Mouse (Mus musculus) intestine, embryonic 16.5 days (tissue): ENCODE results near the gene Limk1. TPM values are rescaled to one million over a fixed set of nuclear protein-coding genes. Genes with fewer than 3 reads are reported as not detected.
"Not testable (repeated sequence)": the region's sequence is repeated elsewhere in the genome, so short reads cannot be mapped to it uniquely, and the experiment has no call there.

Source experiments
- ATAC-seq: fragments of 200-750 bp; cut with Nextera tagmentation; 2 replicates; pipeline ENCODE4 v1.8.0; 2017; ENCODE audit warnings: moderate TSS enrichment, moderate library complexity
- H3K27ac ChIP-seq: fragments of 300-500 bp; sonication (generic); 2 replicates; pipeline ENCODE4 v1.5.1; 2014; ENCODE audit warnings: mild to moderate bottlenecking, low read length
- H3K27me3 ChIP-seq: fragments of 300-500 bp; sonication (generic); replicated peaks from 2 replicates; pipeline ENCODE4 v1.6.1; 2014; ENCODE audit warnings: low read length, control low read depth, mixed read lengths; ENCODE audit not compliant: control insufficient read depth, insufficient read depth
- H3K36me3 ChIP-seq: fragments of 300-500 bp; sonication (generic); 2 replicates; pipeline ENCODE4 v1.6.1; 2014; ENCODE audit warnings: low read length, control low read depth; ENCODE audit not compliant: control insufficient read depth, insufficient read depth
- H3K4me1 ChIP-seq: fragments of 300-500 bp; sonication (generic); 2 replicates; pipeline ENCODE4 v1.6.1; 2014; ENCODE audit warnings: low read length, control low read depth, mixed read lengths; ENCODE audit not compliant: control insufficient read depth, insufficient read depth
- H3K4me2 ChIP-seq: fragments of 300-500 bp; sonication (generic); 2 replicates; pipeline ENCODE4 v1.6.1; 2014; ENCODE audit warnings: low read depth, low read length, control low read depth
- H3K4me3 ChIP-seq: fragments of 300-500 bp; sonication (generic); 2 replicates; pipeline ENCODE4 v1.5.1; 2014; ENCODE audit warnings: mild to moderate bottlenecking, low read length
- H3K9ac ChIP-seq: fragments of 300-500 bp; sonication (generic); 2 replicates; pipeline ENCODE4 v1.6.1; 2014; ENCODE audit warnings: low read depth, low read length
- H3K9me3 ChIP-seq: fragments of 300-500 bp; sonication (generic); 2 replicates; pipeline ENCODE4 v1.6.1; 2016; ENCODE audit warnings: low read length, control low read depth; ENCODE audit not compliant: control insufficient read depth
- WGBS: fragments of 180-500 bp; shearing (Covaris S2); extraction: QIAGEN DNeasy Blood & Tissue Kit; methylation state at CpG from one replicate; pipeline ENCODE4 v1.1.7; 2014; 5-methylcytosine and 5-hydroxymethylcytosine counted together
- polyA plus RNA-seq: library from polyadenylated mRNA; unstranded; fragments of >200 nt; fragmentation: Nextera tagmentation; extraction: Ambion mirVana; gene quantifications from 2 replicates; pipeline ENCODE4 v1.2.1, GENCODE M21; 2015

Gene Limk1
- polyA plus RNA-seq, 1 experiment from 2014 or later, result 3.8 TPM

- no peak overlapping the region for H3K9ac ChIP-seq
- no peak overlapping the region for H3K27ac ChIP-seq
- WGBS, result 82% methylated on average over 1 of the region's 1 CpGs
- no peak for ATAC-seq
- H3K4me1 ChIP-seq, result peaks cover 17% of the 10 kb centered on the region
- no peaks in the 10 kb centered on the region for H3K27me3 ChIP-seq
- no peaks in the 10 kb centered on the region for H3K9me3 ChIP-seq
- H3K4me2 ChIP-seq, result no peak overlapping the region
- 0 out of 2 replicates have a peak, but pooled peaks cover 4% of the 10 kb centered on the region for H3K36me3 ChIP-seq
- no peak overlapping the region for H3K4me3 ChIP-seq
These were observed 16.2 kb downstream of the Limk1 start for GRCm38 (mm10) chr5:134672198-134672516.

GRCm38 (mm10) chr5:134671335-134672197, 16.8 kb downstream of the Limk1 start:
- ATAC-seq, result no peak
- H3K9ac ChIP-seq, result no peak overlapping the region
- 69% methylated on average over 17 of the region's 17 CpGs for WGBS
- 0 out of 2 replicates have a peak, but pooled peaks cover 4% of the 10 kb centered on the region for H3K36me3 ChIP-seq
- H3K4me2 ChIP-seq, result no peak overlapping the region
- H3K27me3 ChIP-seq, result no peaks in the 10 kb centered on the region
- peaks cover 11% of the 10 kb centered on the region for H3K4me1 ChIP-seq
- H3K4me3 ChIP-seq, result no peak overlapping the region
- H3K27ac ChIP-seq, result no peak overlapping the region
- H3K9me3 ChIP-seq, result no peaks in the 10 kb centered on the region

GRCm38 (mm10) chr5:134669001-134669708, 19.2 kb downstream of the Limk1 start:
- H3K4me3 ChIP-seq, result no peak overlapping the region
- H3K4me2 ChIP-seq, result no peak overlapping the region
- no peak overlapping the region for H3K27ac ChIP-seq
- no peak overlapping the region for H3K9ac ChIP-seq
- no peaks in the 10 kb centered on the region for H3K9me3 ChIP-seq
- H3K4me1 ChIP-seq, result no peaks in the 10 kb centered on the region
- H3K36me3 ChIP-seq, result 0 out of 2 replicates have a peak, but pooled peaks cover 4% of the 10 kb centered on the region
- no peak for ATAC-seq
- H3K27me3 ChIP-seq, result no peaks in the 10 kb centered on the region
- WGBS, result 80% methylated on average over 20 of the region's 20 CpGs

GRCm38 (mm10) chr5:134668495-134668894, 19.9 kb downstream of the Limk1 start:
- no peak overlapping the region for H3K4me3 ChIP-seq
- no peaks in the 10 kb centered on the region for H3K27me3 ChIP-seq
- H3K27ac ChIP-seq, result no peak overlapping the region
- no peaks in the 10 kb centered on the region for H3K4me1 ChIP-seq
- 0 out of 2 replicates have a peak, but pooled peaks have one; percentile 50 for ATAC-seq
- no peaks in the 10 kb centered on the region for H3K9me3 ChIP-seq
- no peak overlapping the region for H3K9ac ChIP-seq
- 48% methylated on average over 8 of the region's 8 CpGs for WGBS
- no peak overlapping the region for H3K4me2 ChIP-seq
- peaks cover 6% of the 10 kb centered on the region; the same call in 1 of the 2 replicates for H3K36me3 ChIP-seq

GRCm38 (mm10) chr5:134656708-134657107, 31.7 kb downstream of the Limk1 start:
- Histone ChIP-seq H3K27me3 (no peaks in the 10 kb centered on the region), H3K4me2 (no peak overlapping the region), H3K4me1 (no peaks in the 10 kb centered on the region), H3K9ac (no peak overlapping the region), H3K4me3 (no peak overlapping the region), H3K9me3 (no peaks in the 10 kb centered on the region), H3K36me3 (no peaks in the 10 kb centered on the region), H3K27ac (no peak overlapping the region)
- 77% methylated on average over 4 of the region's 4 CpGs for WGBS
- ATAC-seq, result no peak

GRCm38 (mm10) chr5:134652015-134652414, 36.4 kb downstream of the Limk1 start:
- no peak overlapping the region for H3K27ac ChIP-seq
- 35% methylated on average over 7 of the region's 7 CpGs for WGBS
- H3K9ac ChIP-seq, result no peak overlapping the region
- no peak overlapping the region for H3K4me3 ChIP-seq
- no peaks in the 10 kb centered on the region for H3K4me1 ChIP-seq
- no peaks in the 10 kb centered on the region for H3K27me3 ChIP-seq
- H3K36me3 ChIP-seq, result no peaks in the 10 kb centered on the region
- H3K4me2 ChIP-seq, result no peak overlapping the region
- H3K9me3 ChIP-seq, result no peaks in the 10 kb centered on the region
- no peak for ATAC-seq

- WGBS, result 39% methylated on average over 4 of the region's 5 CpGs
- H3K9me3 ChIP-seq, result no peaks in the 10 kb centered on the region
- no peaks in the 10 kb centered on the region for H3K36me3 ChIP-seq
- H3K27me3 ChIP-seq, result no peaks in the 10 kb centered on the region
- no peak overlapping the region for H3K9ac ChIP-seq
- ATAC-seq, result no peak
- H3K4me1 ChIP-seq, result no peaks in the 10 kb centered on the region
- H3K27ac ChIP-seq, result no peak overlapping the region
- no peak overlapping the region for H3K4me2 ChIP-seq
- H3K4me3 ChIP-seq, result no peak overlapping the region
These were observed 37.5 kb downstream of the Limk1 start for GRCm38 (mm10) chr5:134650926-134651325.

- H3K4me1 ChIP-seq, H3K27me3 ChIP-seq, H3K27ac ChIP-seq, H3K36me3 ChIP-seq, H3K9ac ChIP-seq, H3K9me3 ChIP-seq, H3K4me3 ChIP-seq, H3K4me2 ChIP-seq: not testable (repeated sequence)
- 0 out of 2 replicates have a peak, but pooled peaks have one; percentile 35 for ATAC-seq
- 77% methylated on average over 3 of the region's 4 CpGs for WGBS
These were observed 39.4 kb downstream of the Limk1 start for GRCm38 (mm10) chr5:134648976-134649375.

GRCm38 (mm10) chr5:134647394-134647793, 41.0 kb downstream of the Limk1 start:
- H3K4me3 ChIP-seq, result no peak overlapping the region
- H3K36me3 ChIP-seq, result no peaks in the 10 kb centered on the region
- ATAC-seq, result no peak
- H3K9ac ChIP-seq, result no peak overlapping the region
- no peak overlapping the region for H3K27ac ChIP-seq
- H3K4me1 ChIP-seq, result peaks cover 5% of the 10 kb centered on the region; the same call in 1 of the 2 replicates
- WGBS, result 77% methylated on average over 2 of the region's 2 CpGs
- no peaks in the 10 kb centered on the region for H3K27me3 ChIP-seq
- H3K4me2 ChIP-seq, result no peak overlapping the region
- no peaks in the 10 kb centered on the region for H3K9me3 ChIP-seq
